Mouse (Mus musculus): ENCODE data around the gene Sccpdh. TPM values are rescaled to one million over a fixed set of nuclear protein-coding genes. Genes with fewer than 3 reads are reported as not detected.
A peak's percentile ranks its signal among the peaks of the same experiment; 100 is the strongest.
"Not testable (repeated sequence)": the region's sequence is repeated elsewhere in the genome, so short reads cannot be mapped to it uniquely, and the experiment has no call there.

The Sccpdh gene
- polyA plus RNA-seq, 1 experiment from 2014 or later, result 85.6 TPM

- WGBS, result 27% methylated on average over 1 of the region's 1 CpGs
- Histone ChIP-seq H3K4me3 (ENCODE audit: low read depth, low read length) (no peak overlapping the region), H3K36me3 (ENCODE audit: control insufficient read depth, insufficient read depth, low read length) (no peaks in the 10 kb centered on the region), H3K27ac (replicated peaks; ENCODE audit: low read depth, low read length) (no peak overlapping the region), H3K4me2 (ENCODE audit: low read depth, severe bottlenecking) (no peak overlapping the region), H3K27me3 (ENCODE audit: control insufficient read depth, insufficient read depth, low read length) (no peaks in the 10 kb centered on the region), H3K4me1 (ENCODE audit: control insufficient read depth, insufficient read depth, low read length) (no peaks in the 10 kb centered on the region), H3K9ac (ENCODE audit: low read length) (no peak overlapping the region), H3K9me3 (ENCODE audit: control insufficient read depth, low read length) (no peaks in the 10 kb centered on the region)
- ATAC-seq (ENCODE audit: insufficient number of reproducible peaks, low FRiP score, low TSS enrichment, low read depth) (no peak), DNase-seq (ENCODE audit: low spot score) (peak; percentile 48)
Observed at GRCm38 (mm10) chr1:179633414-179633752, 34.6 kb upstream of the Sccpdh start.

DNA sequence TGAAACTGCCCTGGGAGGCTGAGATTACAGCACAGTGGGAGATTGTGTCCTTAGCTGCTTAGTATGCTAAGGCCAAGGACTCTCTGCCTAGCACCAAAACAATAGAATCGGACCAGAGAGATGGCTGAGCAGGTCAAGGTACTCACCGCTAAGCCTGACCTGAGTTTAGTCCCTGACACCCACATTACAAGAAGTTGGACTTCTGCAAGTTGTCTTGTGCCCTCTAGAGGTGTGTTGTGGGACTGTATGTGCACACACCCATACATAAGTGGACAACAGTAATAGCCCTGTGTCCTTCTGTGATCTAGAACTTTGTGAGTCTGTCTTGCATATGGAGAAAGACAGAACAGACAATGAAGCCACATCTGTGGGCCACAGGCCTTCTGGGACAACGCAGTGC is 33.9 kb upstream of the Sccpdh start:
- H3K27me3 ChIP-seq (ENCODE audit: control insufficient read depth, insufficient read depth, low read length), result no peaks in the 10 kb centered on the region
- H3K4me2 ChIP-seq (ENCODE audit: low read depth, severe bottlenecking), result no peak overlapping the region
- no peak overlapping the region for H3K9ac ChIP-seq (ENCODE audit: low read length)
- H3K4me3 ChIP-seq (ENCODE audit: low read depth, low read length), result no peak overlapping the region
- no peaks in the 10 kb centered on the region for H3K4me1 ChIP-seq (ENCODE audit: control insufficient read depth, insufficient read depth, low read length)
- DNase-seq (ENCODE audit: low spot score) (no peak), ATAC-seq (ENCODE audit: insufficient number of reproducible peaks, low FRiP score, low TSS enrichment, low read depth) (no peak)
- 85% methylated on average over 3 of the region's 3 CpGs for WGBS
- no peaks in the 10 kb centered on the region for H3K36me3 ChIP-seq (ENCODE audit: control insufficient read depth, insufficient read depth, low read length)
- H3K9me3 ChIP-seq (ENCODE audit: control insufficient read depth, low read length), result no peaks in the 10 kb centered on the region
- H3K27ac ChIP-seq (replicated peaks; ENCODE audit: low read depth, low read length), result no peak overlapping the region

GRCm38 (mm10) chr1:179642726-179643125 is 25.3 kb upstream of the Sccpdh start:
- WGBS, result 79% methylated on average over 4 of the region's 4 CpGs
- Histone ChIP-seq H3K4me2 (ENCODE audit: low read depth, severe bottlenecking) (no peak overlapping the region), H3K4me3 (ENCODE audit: low read depth, low read length) (no peak overlapping the region), H3K27me3 (ENCODE audit: control insufficient read depth, insufficient read depth, low read length) (no peaks in the 10 kb centered on the region), H3K27ac (replicated peaks; ENCODE audit: low read depth, low read length) (no peak overlapping the region), H3K36me3 (ENCODE audit: control insufficient read depth, insufficient read depth, low read length) (no peaks in the 10 kb centered on the region), H3K9ac (ENCODE audit: low read length) (no peak overlapping the region), H3K4me1 (ENCODE audit: control insufficient read depth, insufficient read depth, low read length) (no peaks in the 10 kb centered on the region), H3K9me3 (ENCODE audit: control insufficient read depth, low read length) (no peaks in the 10 kb centered on the region)
- DNase-seq (ENCODE audit: low spot score) (no peak), ATAC-seq (ENCODE audit: insufficient number of reproducible peaks, low FRiP score, low TSS enrichment, low read depth) (no peak)

DNA sequence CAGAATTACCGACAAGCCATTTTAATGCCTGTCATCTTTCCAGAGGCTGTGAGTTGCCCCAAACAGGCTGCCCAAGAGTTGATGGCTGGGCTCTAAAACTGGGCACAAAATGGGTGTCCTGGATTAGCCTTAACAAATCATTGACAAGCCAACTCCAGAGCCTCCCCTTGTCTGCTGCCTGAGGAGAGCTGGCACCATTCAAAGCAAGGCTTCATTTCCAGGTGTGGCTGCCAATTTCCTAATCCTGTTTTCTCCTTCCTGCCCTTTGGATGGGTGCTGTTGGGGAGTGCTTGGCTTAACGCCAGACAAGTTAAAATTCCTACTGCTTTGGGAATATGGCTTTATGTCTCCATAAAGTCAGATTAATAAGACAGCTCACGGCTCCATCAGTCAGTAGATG is 23.9 kb upstream of the Sccpdh start:
- ATAC-seq (ENCODE audit: insufficient number of reproducible peaks, low FRiP score, low TSS enrichment, low read depth) (no peak), DNase-seq (ENCODE audit: low spot score) (no peak)
- Histone ChIP-seq H3K4me3 (ENCODE audit: low read depth, low read length) (no peak overlapping the region), H3K36me3 (ENCODE audit: control insufficient read depth, insufficient read depth, low read length) (no peaks in the 10 kb centered on the region), H3K9me3 (ENCODE audit: control insufficient read depth, low read length) (no peaks in the 10 kb centered on the region), H3K9ac (ENCODE audit: low read length) (no peak overlapping the region; the same call in 1 of the 2 replicates), H3K4me1 (ENCODE audit: control insufficient read depth, insufficient read depth, low read length) (no peaks in the 10 kb centered on the region), H3K27me3 (ENCODE audit: control insufficient read depth, insufficient read depth, low read length) (no peaks in the 10 kb centered on the region), H3K4me2 (ENCODE audit: low read depth, severe bottlenecking) (no peak overlapping the region), H3K27ac (replicated peaks; ENCODE audit: low read depth, low read length) (no peak overlapping the region)
- 71% methylated on average over 3 of the region's 3 CpGs for WGBS

GRCm38 (mm10) chr1:179645101-179645979 is 22.7 kb upstream of the Sccpdh start:
- Histone ChIP-seq H3K4me3 (ENCODE audit: low read depth, low read length) (no peak overlapping the region), H3K36me3 (ENCODE audit: control insufficient read depth, insufficient read depth, low read length) (no peaks in the 10 kb centered on the region), H3K9ac (ENCODE audit: low read length) (0 out of 2 replicates have a peak overlapping the region, but pooled peaks have one; percentile 24), H3K27ac (replicated peaks; ENCODE audit: low read depth, low read length) (no peak overlapping the region), H3K27me3 (ENCODE audit: control insufficient read depth, insufficient read depth, low read length) (no peaks in the 10 kb centered on the region), H3K9me3 (ENCODE audit: control insufficient read depth, low read length) (no peaks in the 10 kb centered on the region), H3K4me2 (ENCODE audit: low read depth, severe bottlenecking) (peak overlapping the region; percentile 24), H3K4me1 (ENCODE audit: control insufficient read depth, insufficient read depth, low read length) (no peaks in the 10 kb centered on the region)
- 67% methylated on average over 13 of the region's 13 CpGs for WGBS
- DNase-seq (ENCODE audit: low spot score) (peak; percentile 86), ATAC-seq (ENCODE audit: insufficient number of reproducible peaks, low FRiP score, low TSS enrichment, low read depth) (peak; percentile 73)

GRCm38 (mm10) chr1:179645980-179646268 is 22.1 kb upstream of the Sccpdh start:
- no peak overlapping the region for H3K4me3 ChIP-seq (ENCODE audit: low read depth, low read length)

GRCm38 (mm10) chr1:179648678-179649077 is 19.3 kb upstream of the Sccpdh start:
- H3K27ac ChIP-seq (replicated peaks; ENCODE audit: low read depth, low read length); H3K9ac ChIP-seq (ENCODE audit: low read length); ATAC-seq (ENCODE audit: insufficient number of reproducible peaks, low FRiP score, low TSS enrichment, low read depth); H3K4me3 ChIP-seq (ENCODE audit: low read depth, low read length); H3K36me3 ChIP-seq (ENCODE audit: control insufficient read depth, insufficient read depth, low read length); H3K9me3 ChIP-seq (ENCODE audit: control insufficient read depth, low read length); H3K4me2 ChIP-seq (ENCODE audit: low read depth, severe bottlenecking); DNase-seq (ENCODE audit: low spot score); H3K27me3 ChIP-seq (ENCODE audit: control insufficient read depth, insufficient read depth, low read length); H3K4me1 ChIP-seq (ENCODE audit: control insufficient read depth, insufficient read depth, low read length): not testable (repeated sequence)
- WGBS, result 87% methylated on average over 4 of the region's 5 CpGs

More at GRCm38 (mm10) chr1:179645980-179646268, 22.1 kb upstream of the Sccpdh start:
- Histone ChIP-seq H3K9me3 (ENCODE audit: control insufficient read depth, low read length) (no peaks in the 10 kb centered on the region), H3K27ac (replicated peaks; ENCODE audit: low read depth, low read length) (no peak overlapping the region), H3K4me2 (ENCODE audit: low read depth, severe bottlenecking) (peak overlapping the region; percentile 24), H3K9ac (ENCODE audit: low read length) (0 out of 2 replicates have a peak overlapping the region, but pooled peaks have one; percentile 24), H3K4me1 (ENCODE audit: control insufficient read depth, insufficient read depth, low read length) (no peaks in the 10 kb centered on the region), H3K36me3 (ENCODE audit: control insufficient read depth, insufficient read depth, low read length) (no peaks in the 10 kb centered on the region), H3K27me3 (ENCODE audit: control insufficient read depth, insufficient read depth, low read length) (no peaks in the 10 kb centered on the region)
- DNase-seq (ENCODE audit: low spot score), result no peak
- WGBS, result 23% methylated on average over 4 of the region's 4 CpGs
- no peak for ATAC-seq (ENCODE audit: insufficient number of reproducible peaks, low FRiP score, low TSS enrichment, low read depth)

DNA sequence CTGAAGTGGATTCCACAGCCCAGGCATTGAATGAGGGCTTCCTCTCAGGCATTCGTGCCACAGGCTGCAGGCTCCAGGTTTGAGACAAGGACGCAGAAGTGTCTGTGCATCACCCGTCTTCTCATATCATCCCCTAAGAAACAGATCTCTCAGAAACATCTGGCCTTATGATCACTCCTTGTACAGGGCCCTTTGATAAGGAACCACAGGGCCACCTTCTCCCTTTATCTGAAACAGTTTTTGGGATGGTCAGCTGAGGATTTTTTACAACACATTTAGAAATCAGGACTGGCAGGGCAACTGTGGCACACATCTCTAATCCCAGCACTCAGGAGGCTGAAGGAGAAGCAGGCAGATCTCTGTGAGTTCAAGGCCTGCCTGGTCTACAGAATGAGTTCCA is 18.7 kb upstream of the Sccpdh start:
- no peaks in the 10 kb centered on the region for H3K9me3 ChIP-seq (ENCODE audit: control insufficient read depth, low read length)
- no peak overlapping the region for H3K4me3 ChIP-seq (ENCODE audit: low read depth, low read length)
- ATAC-seq (ENCODE audit: insufficient number of reproducible peaks, low FRiP score, low TSS enrichment, low read depth), result no peak
- no peaks in the 10 kb centered on the region for H3K27me3 ChIP-seq (ENCODE audit: control insufficient read depth, insufficient read depth, low read length)
- H3K4me1 ChIP-seq (ENCODE audit: control insufficient read depth, insufficient read depth, low read length), result no peaks in the 10 kb centered on the region
- H3K4me2 ChIP-seq (ENCODE audit: low read depth, severe bottlenecking), result no peak overlapping the region
- 77% methylated on average over 3 of the region's 3 CpGs for WGBS
- DNase-seq (ENCODE audit: low spot score), result no peak
- H3K9ac ChIP-seq (ENCODE audit: low read length), result no peak overlapping the region
- no peaks in the 10 kb centered on the region for H3K36me3 ChIP-seq (ENCODE audit: control insufficient read depth, insufficient read depth, low read length)
- no peak overlapping the region for H3K27ac ChIP-seq (replicated peaks; ENCODE audit: low read depth, low read length)

GRCm38 (mm10) chr1:179650284-179650683 is 17.7 kb upstream of the Sccpdh start:
- Histone ChIP-seq H3K36me3 (ENCODE audit: control insufficient read depth, insufficient read depth, low read length) (no peaks in the 10 kb centered on the region), H3K27ac (replicated peaks; ENCODE audit: low read depth, low read length) (no peak overlapping the region), H3K4me2 (ENCODE audit: low read depth, severe bottlenecking) (no peak overlapping the region), H3K4me3 (ENCODE audit: low read depth, low read length) (no peak overlapping the region), H3K9ac (ENCODE audit: low read length) (no peak overlapping the region), H3K4me1 (ENCODE audit: control insufficient read depth, insufficient read depth, low read length) (no peaks in the 10 kb centered on the region), H3K9me3 (ENCODE audit: control insufficient read depth, low read length) (no peaks in the 10 kb centered on the region), H3K27me3 (ENCODE audit: control insufficient read depth, insufficient read depth, low read length) (no peaks in the 10 kb centered on the region)
- ATAC-seq (ENCODE audit: insufficient number of reproducible peaks, low FRiP score, low TSS enrichment, low read depth) (no peak), DNase-seq (ENCODE audit: low spot score) (no peak)
- 74% methylated on average over 4 of the region's 4 CpGs for WGBS

All from limb, embryonic 11.5 days (tissue).